Mouse (Mus musculus): ENCODE data around the gene Kndc1. TPM values are rescaled to one million over a fixed set of nuclear protein-coding genes. Genes with fewer than 3 reads are reported as not detected.

The Kndc1 gene
- polyA plus RNA-seq, 1 experiment from 2014 or later: 0.46 TPM

DNA sequence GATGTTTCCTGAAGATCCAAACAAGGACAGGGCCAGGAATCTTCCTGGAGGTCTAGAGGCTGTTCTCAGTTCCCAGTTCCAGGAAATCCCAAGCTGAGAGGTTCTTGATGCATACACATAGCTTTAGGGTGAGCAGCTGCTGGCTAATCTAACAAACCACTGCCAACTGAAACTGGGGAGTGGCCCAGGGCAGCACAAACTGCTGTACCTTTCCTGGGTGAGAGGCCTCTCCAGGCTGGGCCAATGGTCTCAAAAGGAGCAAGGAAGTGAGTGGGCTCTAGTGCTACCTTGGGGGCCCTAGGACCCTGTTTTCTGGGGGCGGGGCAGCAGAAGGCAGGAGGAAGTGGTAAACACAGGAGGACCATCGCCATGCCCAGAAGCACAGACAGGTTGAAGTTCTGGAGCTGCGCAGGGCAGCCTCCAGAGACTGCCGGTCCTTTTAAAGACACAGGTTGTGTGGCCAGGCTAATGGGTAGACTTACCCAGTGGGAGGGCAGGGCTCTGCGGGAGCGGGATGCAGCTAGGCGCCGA, 96.4 kb downstream of the Kndc1 start:
- no peak overlapping the region for H3K9ac ChIP-seq (replicated peaks; ENCODE audit: low read depth, low read length)
- peaks cover 8% of the 10 kb centered on the region; the same call in 1 of the 2 replicates for H3K36me3 ChIP-seq (ENCODE audit: control insufficient read depth, insufficient read depth, low read length)
- H3K9me3 ChIP-seq (ENCODE audit: control insufficient read depth, low read depth, low read length): no peaks in the 10 kb centered on the region
- H3K27me3 ChIP-seq (ENCODE audit: control insufficient read depth, insufficient read depth, low read length): no peaks in the 10 kb centered on the region
- 67% methylated on average over 8 of the region's 8 CpGs for WGBS
- no peak overlapping the region for H3K4me3 ChIP-seq (ENCODE audit: low read depth, low read length)
- H3K4me1 ChIP-seq (ENCODE audit: control insufficient read depth, insufficient read depth, low read length): no peaks in the 10 kb centered on the region
- no peak overlapping the region for H3K27ac ChIP-seq (ENCODE audit: low read length)
- H3K4me2 ChIP-seq (replicated peaks; ENCODE audit: low read depth, low read length): no peak overlapping the region
- no peak for ATAC-seq (ENCODE audit: insufficient number of reproducible peaks, insufficient read depth, low FRiP score, low read depth)

MicroRNA genes within 50 kb of the gene (microRNA counts, 519-probe panel; counts per million panel counts)
- microRNA mmu-miR-202-3p: 1,875 counts per million, percentile 17 among the panel's probes with 10 or more counts
- microRNA mmu-miR-202-5p: 2,747 counts per million, percentile 47 among the panel's probes with 10 or more counts

Small RNAs within 50 kb of the gene (microRNA-seq; reads per million reads assigned to microRNA genes)
- gene Mir202 (not detected), gene Mir7062 (not detected), gene mmu-mir-7686 (not detected)

Other genes with a start within 250 kb of the Kndc1 start
- gene Cfap46, start 210.9 kb upstream of the Kndc1 start, polyA plus RNA-seq (2014; fragmentation: Nextera tagmentation; extraction: Ambion mirVana): 0.61 TPM in 1 of 2 replicates, not detected in the other
- 0.78 and 1.00 TPM in 2 replicates for gene Adgra1, start 60.5 kb upstream of the Kndc1 start, polyA plus RNA-seq (2014; fragmentation: Nextera tagmentation; extraction: Ambion mirVana)
- gene Utf1, start 49.1 kb downstream of the Kndc1 start, polyA plus RNA-seq (2014; fragmentation: Nextera tagmentation; extraction: Ambion mirVana): not detected in 2 replicates
- 0.28 and 0.49 TPM in 2 replicates for gene 6430531B16Rik, start 84.1 kb downstream of the Kndc1 start, polyA plus RNA-seq (2014; fragmentation: Nextera tagmentation; extraction: Ambion mirVana)
- gene Adam8, start 97.9 kb downstream of the Kndc1 start, polyA plus RNA-seq (2014; fragmentation: Nextera tagmentation; extraction: Ambion mirVana): 2.4 and 2.8 TPM in 2 replicates
- gene Zfp511, start 141.7 kb downstream of the Kndc1 start, polyA plus RNA-seq (2014; fragmentation: Nextera tagmentation; extraction: Ambion mirVana): 40.6 and 43.5 TPM in 2 replicates
- 59.3 and 60.3 TPM in 2 replicates for gene Tubgcp2, start 142.0 kb downstream of the Kndc1 start, polyA plus RNA-seq (2014; fragmentation: Nextera tagmentation; extraction: Ambion mirVana)
- gene Msx3, start 154.4 kb downstream of the Kndc1 start, polyA plus RNA-seq (2014; fragmentation: Nextera tagmentation; extraction: Ambion mirVana): not detected in 2 replicates
- gene Caly, start 187.9 kb downstream of the Kndc1 start, polyA plus RNA-seq (2014; fragmentation: Nextera tagmentation; extraction: Ambion mirVana): 3.8 and 3.9 TPM in 2 replicates
- 12.5 and 24.2 TPM in 2 replicates for gene Prap1, start 198.7 kb downstream of the Kndc1 start, polyA plus RNA-seq (2014; fragmentation: Nextera tagmentation; extraction: Ambion mirVana)
- gene Fuom, start 207.7 kb downstream of the Kndc1 start, polyA plus RNA-seq (2014; fragmentation: Nextera tagmentation; extraction: Ambion mirVana): 28.6 and 29.6 TPM in 2 replicates
- 29.8 and 33.4 TPM in 2 replicates for gene Paox, start 221.1 kb downstream of the Kndc1 start, polyA plus RNA-seq (2014; fragmentation: Nextera tagmentation; extraction: Ambion mirVana)
- gene Echs1, start 221.8 kb downstream of the Kndc1 start, polyA plus RNA-seq (2014; fragmentation: Nextera tagmentation; extraction: Ambion mirVana): 158 and 171 TPM in 2 replicates
- 27.0 and 28.3 TPM in 2 replicates for gene Mtg1, start 242.9 kb downstream of the Kndc1 start, polyA plus RNA-seq (2014; fragmentation: Nextera tagmentation; extraction: Ambion mirVana)

Data from stomach, embryonic 14.5 days (tissue).